Mouse (Mus musculus): ENCODE data around the gene Rfxap.

Gene Rfxap

DNA sequence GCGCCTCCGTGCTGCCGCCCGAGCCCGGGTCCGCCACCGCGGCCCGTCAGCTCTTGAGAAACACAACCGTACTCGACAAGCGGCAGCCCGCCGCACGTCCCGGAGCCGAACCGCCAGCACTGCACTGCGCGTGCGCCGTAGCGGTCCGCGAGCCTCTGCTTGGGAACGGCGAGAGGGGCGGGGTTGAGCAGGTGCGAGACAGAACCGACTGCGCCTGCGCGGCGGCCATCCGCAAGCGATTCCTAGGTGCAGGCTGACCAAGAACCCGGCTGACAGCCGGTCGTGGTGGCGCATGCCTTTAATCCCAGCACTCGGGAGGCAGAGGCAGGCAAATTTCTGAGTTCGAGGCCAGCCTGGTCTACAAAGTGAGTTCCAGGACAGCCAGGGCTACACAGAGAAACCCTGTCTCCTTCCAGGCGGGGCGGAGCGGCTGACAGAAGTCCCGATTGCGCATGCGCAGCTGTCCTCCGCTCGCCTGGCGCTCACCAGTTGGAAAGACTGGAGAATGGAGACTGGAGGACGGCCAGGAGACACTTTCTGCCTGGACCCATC lies at the start of gene Rfxap:
Rfxap (minus strand) TSS at position 126 of the 552 bp plus-strand sequence.
- TF ChIP-seq CTCF (conservative IDR thresholded peaks at IDR 0.05; ENCODE audit: low read length) (no peak), POU5F1 (IDR thresholded peaks at IDR 0.05; ENCODE audit: borderline replicate concordance, low read length) (no peak), NANOG (IDR thresholded peaks at IDR 0.05; ENCODE audit: borderline replicate concordance, low read length) (no peak)
- peaks cover 51% of the 10 kb centered on the region for H3K27me3 ChIP-seq (ENCODE audit: insufficient read depth, low read length)
- H3K36me3 ChIP-seq (ENCODE audit: insufficient read depth, low read length), result peaks cover 10% of the 10 kb centered on the region
- H3K9me3 ChIP-seq (ENCODE audit: low read length), result peaks cover 5% of the 10 kb centered on the region; the same call in 1 of the 2 replicates
- H3K4me1 ChIP-seq (replicated peaks; ENCODE audit: low read depth, low read length), result peaks cover 14% of the 10 kb centered on the region
- peak within 1 kb of the TSS; percentile 85 for H3K4me3 ChIP-seq (replicated peaks; ENCODE audit: low read length)

DNA sequence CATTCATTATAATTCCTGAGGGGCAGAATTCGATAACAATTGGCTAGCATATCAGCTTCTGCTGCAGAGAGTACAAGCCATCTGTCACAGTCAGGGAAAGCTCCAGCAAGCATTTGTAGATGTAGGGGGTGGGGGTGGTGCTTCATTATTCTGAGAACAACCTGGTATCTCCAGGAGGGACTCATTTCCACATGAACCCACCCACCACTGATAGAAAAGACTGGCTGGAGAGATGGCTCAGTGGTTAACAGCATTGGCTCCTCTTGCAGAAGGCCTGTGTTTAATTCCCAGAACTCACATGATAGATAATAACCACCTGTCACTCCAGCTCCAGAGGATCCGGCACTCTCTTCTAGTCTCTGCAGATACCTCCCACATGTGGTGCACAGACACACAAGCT lies 27.8 kb upstream of the Rfxap start:
- H3K4me1 ChIP-seq (replicated peaks; ENCODE audit: low read depth, low read length), result no peaks in the 10 kb centered on the region
- no peaks in the 10 kb centered on the region for H3K36me3 ChIP-seq (ENCODE audit: insufficient read depth, low read length)
- H3K9me3 ChIP-seq (ENCODE audit: low read length), result no peaks in the 10 kb centered on the region
- no peaks in the 10 kb centered on the region for H3K27me3 ChIP-seq (ENCODE audit: insufficient read depth, low read length)
- H3K4me3 ChIP-seq (replicated peaks; ENCODE audit: low read length), result no peak overlapping the region
- TF ChIP-seq NANOG (IDR thresholded peaks at IDR 0.05; ENCODE audit: borderline replicate concordance, low read length) (no peak), CTCF (conservative IDR thresholded peaks at IDR 0.05; ENCODE audit: low read length) (no peak), POU5F1 (IDR thresholded peaks at IDR 0.05; ENCODE audit: borderline replicate concordance, low read length) (no peak)

- Histone ChIP-seq H3K4me3 (replicated peaks; ENCODE audit: low read length) (no peak overlapping the region), H3K36me3 (ENCODE audit: insufficient read depth, low read length) (no peaks in the 10 kb centered on the region), H3K4me1 (replicated peaks; ENCODE audit: low read depth, low read length) (no peaks in the 10 kb centered on the region), H3K27me3 (ENCODE audit: insufficient read depth, low read length) (no peaks in the 10 kb centered on the region), H3K9me3 (ENCODE audit: low read length) (peaks cover 6% of the 10 kb centered on the region)
- TF ChIP-seq NANOG (IDR thresholded peaks at IDR 0.05; ENCODE audit: borderline replicate concordance, low read length), result no peak
- no peak for TF ChIP-seq CTCF (conservative IDR thresholded peaks at IDR 0.05; ENCODE audit: low read length)
- TF ChIP-seq POU5F1 (IDR thresholded peaks at IDR 0.05; ENCODE audit: borderline replicate concordance, low read length), result no peak
Observed at GRCm38 (mm10) chr3:54832491-54832890, 24.9 kb upstream of the Rfxap start.

DNA sequence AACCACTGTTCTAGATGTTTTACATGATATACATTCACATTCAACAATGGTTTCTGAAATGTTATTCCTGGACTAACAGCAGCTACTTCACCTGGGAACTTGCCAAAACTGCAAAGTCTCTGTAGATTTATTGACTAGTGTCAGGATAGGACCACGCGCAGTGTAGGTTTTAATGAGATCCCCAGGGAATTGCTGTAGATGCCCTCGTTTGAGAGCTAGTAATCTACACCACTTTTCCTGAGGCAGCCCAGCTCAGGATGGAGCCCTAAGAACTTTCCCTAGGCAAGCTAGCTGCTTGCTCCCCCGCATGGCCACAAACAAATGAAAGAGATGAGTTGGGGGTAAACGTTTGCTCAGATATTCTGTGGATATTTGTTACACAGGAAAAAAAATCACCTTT lies 14.9 kb upstream of the Rfxap start:
- Histone ChIP-seq H3K36me3 (ENCODE audit: insufficient read depth, low read length) (no peaks in the 10 kb centered on the region), H3K4me1 (replicated peaks; ENCODE audit: low read depth, low read length) (no peaks in the 10 kb centered on the region), H3K27me3 (ENCODE audit: insufficient read depth, low read length) (no peaks in the 10 kb centered on the region), H3K9me3 (ENCODE audit: low read length) (peaks cover 29% of the 10 kb centered on the region), H3K4me3 (replicated peaks; ENCODE audit: low read length) (no peak overlapping the region)
- TF ChIP-seq POU5F1 (IDR thresholded peaks at IDR 0.05; ENCODE audit: borderline replicate concordance, low read length), result no peak
- no peak for TF ChIP-seq NANOG (IDR thresholded peaks at IDR 0.05; ENCODE audit: borderline replicate concordance, low read length)
- TF ChIP-seq CTCF (conservative IDR thresholded peaks at IDR 0.05; ENCODE audit: low read length), result no peak

GRCm38 (mm10) chr3:54815292-54815691 lies 7.7 kb upstream of the Rfxap start:
- peak; percentile 79 for TF ChIP-seq CTCF (conservative IDR thresholded peaks at IDR 0.05; ENCODE audit: low read length)
- TF ChIP-seq NANOG (IDR thresholded peaks at IDR 0.05; ENCODE audit: borderline replicate concordance, low read length), result no peak
- Histone ChIP-seq H3K4me3 (replicated peaks; ENCODE audit: low read length) (no peak overlapping the region), H3K27me3 (ENCODE audit: insufficient read depth, low read length) (peaks cover 26% of the 10 kb centered on the region), H3K36me3 (ENCODE audit: insufficient read depth, low read length) (no peaks in the 10 kb centered on the region), H3K4me1 (replicated peaks; ENCODE audit: low read depth, low read length) (no peaks in the 10 kb centered on the region), H3K9me3 (ENCODE audit: low read length) (no peaks in the 10 kb centered on the region)

- no peak overlapping the region for H3K4me3 ChIP-seq (replicated peaks; ENCODE audit: low read length)
Observed at GRCm38 (mm10) chr3:54814622-54815021, 7.0 kb upstream of the Rfxap start.

GRCm38 (mm10) chr3:54813418-54813988 lies 5.9 kb upstream of the Rfxap start:
- peaks cover 35% of the 10 kb centered on the region for H3K27me3 ChIP-seq (ENCODE audit: insufficient read depth, low read length)
- peaks cover under 1% of the 10 kb centered on the region; the same call in 1 of the 2 replicates for H3K4me1 ChIP-seq (replicated peaks; ENCODE audit: low read depth, low read length)
- no peak overlapping the region for H3K4me3 ChIP-seq (replicated peaks; ENCODE audit: low read length)
- TF ChIP-seq NANOG (IDR thresholded peaks at IDR 0.05; ENCODE audit: borderline replicate concordance, low read length), result no peak
- TF ChIP-seq POU5F1 (IDR thresholded peaks at IDR 0.05; ENCODE audit: borderline replicate concordance, low read length), result no peak
- no peak for TF ChIP-seq CTCF (conservative IDR thresholded peaks at IDR 0.05; ENCODE audit: low read length)
- H3K36me3 ChIP-seq (ENCODE audit: insufficient read depth, low read length), result no peaks in the 10 kb centered on the region
- peaks cover 5% of the 10 kb centered on the region; the same call in 1 of the 2 replicates for H3K9me3 ChIP-seq (ENCODE audit: low read length)

More at GRCm38 (mm10) chr3:54814622-54815021, 7.0 kb upstream of the Rfxap start:
- Histone ChIP-seq H3K4me1 (replicated peaks; ENCODE audit: low read depth, low read length) (no peaks in the 10 kb centered on the region), H3K36me3 (ENCODE audit: insufficient read depth, low read length) (no peaks in the 10 kb centered on the region), H3K27me3 (ENCODE audit: insufficient read depth, low read length) (peaks cover 27% of the 10 kb centered on the region), H3K9me3 (ENCODE audit: low read length) (no peaks in the 10 kb centered on the region)
- TF ChIP-seq CTCF (conservative IDR thresholded peaks at IDR 0.05; ENCODE audit: low read length) (no peak), POU5F1 (IDR thresholded peaks at IDR 0.05; ENCODE audit: borderline replicate concordance, low read length) (no peak), NANOG (IDR thresholded peaks at IDR 0.05; ENCODE audit: borderline replicate concordance, low read length) (no peak)

GRCm38 (mm10) chr3:54811616-54812015 lies 4.0 kb upstream of the Rfxap start:
- Histone ChIP-seq H3K27me3 (ENCODE audit: insufficient read depth, low read length) (peaks cover 50% of the 10 kb centered on the region), H3K4me3 (replicated peaks; ENCODE audit: low read length) (no peak overlapping the region), H3K36me3 (ENCODE audit: insufficient read depth, low read length) (no peaks in the 10 kb centered on the region), H3K9me3 (ENCODE audit: low read length) (peaks cover 5% of the 10 kb centered on the region; the same call in 1 of the 2 replicates), H3K4me1 (replicated peaks; ENCODE audit: low read depth, low read length) (peaks cover 11% of the 10 kb centered on the region)
- TF ChIP-seq POU5F1 (IDR thresholded peaks at IDR 0.05; ENCODE audit: borderline replicate concordance, low read length), result no peak
- TF ChIP-seq CTCF (conservative IDR thresholded peaks at IDR 0.05; ENCODE audit: low read length), result peak; percentile 21; the same call in 1 of the 2 replicates
- TF ChIP-seq NANOG (IDR thresholded peaks at IDR 0.05; ENCODE audit: borderline replicate concordance, low read length), result no peak
